Mouse (Mus musculus) testis, adult 2 months (tissue): Measurements from ENCODE around the gene Trim13. TPM values are rescaled to one million over a fixed set of nuclear protein-coding genes. Genes with fewer than 3 reads are reported as not detected.

Experiments used
- H3K27ac ChIP-seq: fragments of 200-500 bp; 2 replicates; pipeline ENCODE4 v1.5.1; 2012; ENCODE audit warnings: low read depth, low read length; ENCODE audit not compliant: control insufficient read depth, insufficient read depth
- H3K27me3 ChIP-seq: fragments of 200-500 bp; 2 replicates; pipeline ENCODE4 v1.6.1; 2012; ENCODE audit warnings: mild to moderate bottlenecking, low read length, moderate library complexity; ENCODE audit not compliant: control insufficient read depth, insufficient read depth
- H3K36me3 ChIP-seq: fragments of 200-500 bp; 2 replicates; pipeline ENCODE4 v1.6.1; 2012; ENCODE audit warnings: mild to moderate bottlenecking, low read length; ENCODE audit not compliant: control insufficient read depth, insufficient read depth
- H3K4me1 ChIP-seq: fragments of 200-500 bp; 2 replicates; pipeline ENCODE4 v1.6.1; 2012; ENCODE audit warnings: low read length; ENCODE audit not compliant: control insufficient read depth, insufficient read depth
- H3K4me3 ChIP-seq: fragments of 200-500 bp; 2 replicates; pipeline ENCODE4 v1.5.1; 2012; ENCODE audit warnings: low read depth, mild to moderate bottlenecking, low read length, moderate library complexity, mixed read lengths; ENCODE audit not compliant: control insufficient read depth
- CTCF ChIP-seq: fragments of 200-500 bp; IDR thresholded peaks from 2 replicates; pipeline ENCODE4 v1.5.1; 2012; ENCODE audit warnings: low read depth, mild to moderate bottlenecking, inconsistent platforms, low read length, moderate library complexity; ENCODE audit not compliant: control insufficient read depth, insufficient read depth, insufficient replicate concordance
- POLR2A ChIP-seq: fragments of 200-500 bp; IDR thresholded peaks from 2 replicates; pipeline ENCODE4 v1.6.1; 2012; ENCODE audit warnings: low read depth, mild to moderate bottlenecking, inconsistent platforms, low read length, moderate library complexity; ENCODE audit not compliant: control insufficient read depth
- polyA plus RNA-seq: library from polyadenylated mRNA; depleted of rRNA; stranded (reverse); fragments of >200 nt; gene quantifications from 2 replicates; pipeline ENCODE4 v1.2.3, GENCODE M21; 2012

Gene Trim13
- polyA plus RNA-seq, 1 experiment, result 13.9 TPM

DNA sequence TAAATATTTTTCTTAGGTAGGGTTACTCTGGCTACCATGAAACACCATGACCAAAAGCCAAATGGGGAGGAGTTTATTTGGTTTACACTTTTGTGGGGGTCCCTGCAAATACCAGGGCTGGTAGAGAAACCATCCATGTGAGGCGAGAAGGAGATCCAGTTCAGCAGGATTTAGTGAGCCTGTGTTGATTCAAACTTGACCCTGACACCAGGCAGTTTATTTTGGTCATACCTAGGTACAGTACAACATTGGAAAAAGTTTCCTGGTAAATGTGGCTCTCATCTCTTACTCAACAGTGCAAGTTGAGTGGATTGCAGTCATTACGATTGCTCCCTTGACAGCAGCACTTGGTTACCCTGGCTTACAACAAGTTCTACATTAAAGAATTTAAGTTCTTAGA is 15.3 kb downstream of the Trim13 start:
- Histone ChIP-seq H3K4me3 (no peak overlapping the region), H3K27me3 (no peaks in the 10 kb centered on the region), H3K36me3 (no peaks in the 10 kb centered on the region), H3K27ac (no peak overlapping the region), H3K4me1 (no peaks in the 10 kb centered on the region)
- TF ChIP-seq POLR2A, result no peak
- no peak for TF ChIP-seq CTCF

DNA sequence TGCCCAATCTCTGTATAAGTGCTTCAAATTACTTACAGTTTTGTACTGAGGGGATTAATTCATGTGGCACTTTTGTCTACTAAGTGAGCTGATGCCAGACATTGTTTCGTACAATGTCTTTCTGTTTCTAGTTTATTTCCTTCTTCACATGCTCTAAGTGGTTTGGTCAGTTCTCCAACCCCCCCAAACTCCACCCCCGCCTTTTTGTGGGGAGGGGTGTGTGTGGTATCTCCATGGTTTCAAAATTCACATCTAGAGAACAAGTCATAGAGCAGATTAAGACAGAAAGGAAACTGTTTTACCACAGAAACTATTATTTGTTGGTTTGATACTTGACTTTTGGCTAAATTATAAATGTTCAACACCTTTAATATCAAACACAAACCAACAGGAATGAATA is 22.3 kb downstream of the Trim13 start:
- Histone ChIP-seq H3K4me1 (no peaks in the 10 kb centered on the region), H3K27me3 (no peaks in the 10 kb centered on the region), H3K27ac (no peak overlapping the region), H3K4me3 (no peak overlapping the region), H3K36me3 (no peaks in the 10 kb centered on the region)
- TF ChIP-seq CTCF (no peak), POLR2A (no peak)

DNA sequence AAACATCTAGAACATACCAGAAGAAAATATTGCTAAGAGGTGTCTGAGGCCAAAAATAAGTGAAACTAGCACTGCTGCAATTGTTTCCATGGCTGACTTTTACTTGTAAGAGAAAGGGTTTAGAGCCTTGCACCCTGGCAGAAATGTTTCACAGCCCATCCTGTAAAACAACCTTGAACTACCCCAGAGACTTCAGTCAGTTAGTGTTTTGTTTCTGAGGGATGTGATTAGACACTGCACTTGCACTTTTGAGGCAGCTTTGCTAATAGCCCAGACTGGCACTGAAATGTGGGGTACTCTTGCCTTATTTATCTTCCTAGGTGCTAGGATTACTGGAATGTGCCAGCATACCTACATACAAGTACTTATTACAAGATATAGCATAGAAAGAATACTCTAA is 37.9 kb downstream of the Trim13 start:
- Histone ChIP-seq H3K4me1 (no peaks in the 10 kb centered on the region), H3K36me3 (no peaks in the 10 kb centered on the region)
- TF ChIP-seq CTCF, result no peak
- TF ChIP-seq POLR2A, result no peak

DNA sequence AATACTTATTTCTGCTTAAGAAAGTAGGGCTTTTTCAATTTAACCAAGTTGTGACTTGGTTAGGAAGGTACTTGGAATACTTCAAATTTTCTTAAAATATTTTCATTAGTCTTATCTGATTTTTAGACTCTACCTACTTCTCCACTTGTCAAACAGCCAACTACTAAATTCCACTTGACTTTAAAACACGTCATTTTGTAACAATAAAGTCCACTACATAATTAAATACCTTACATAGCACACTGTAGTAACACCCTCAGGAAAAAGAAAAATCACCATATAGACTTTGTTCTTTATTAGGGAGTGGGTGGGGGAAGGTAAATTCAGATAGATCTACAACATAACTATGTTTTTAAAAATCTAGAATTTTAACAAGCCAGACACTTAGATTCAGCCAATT is 44.6 kb downstream of the Trim13 start:
- H3K27ac ChIP-seq, result no peak overlapping the region
- no peaks in the 10 kb centered on the region for H3K4me1 ChIP-seq
- no peak for TF ChIP-seq CTCF
- TF ChIP-seq POLR2A, result no peak
- H3K4me3 ChIP-seq, result no peak overlapping the region
- H3K36me3 ChIP-seq, result no peaks in the 10 kb centered on the region
- H3K27me3 ChIP-seq, result no peaks in the 10 kb centered on the region

More for the DNA sequence above, 37.9 kb downstream of the Trim13 start:
- Histone ChIP-seq H3K27me3 (no peaks in the 10 kb centered on the region), H3K4me3 (no peak overlapping the region), H3K27ac (no peak overlapping the region)

DNA sequence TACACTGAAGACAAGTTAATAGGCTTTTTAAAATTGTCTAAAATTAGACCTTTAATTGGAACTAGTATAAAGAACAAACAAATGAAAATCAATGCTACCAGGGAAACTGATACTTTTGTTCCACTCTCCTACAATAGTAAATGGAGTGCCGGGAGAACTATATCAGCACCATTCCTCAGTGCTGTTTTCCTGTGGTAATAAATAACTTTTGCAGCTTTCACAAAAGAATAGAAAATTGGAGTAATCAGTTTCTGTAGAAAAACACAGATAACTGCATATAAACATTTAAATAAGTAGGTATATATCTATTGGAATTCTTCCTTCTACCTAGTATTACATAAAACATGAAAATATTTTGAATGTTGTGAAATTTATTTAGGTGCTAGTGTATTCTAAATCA is 47.5 kb downstream of the Trim13 start:
- Histone ChIP-seq H3K4me3 (no peak overlapping the region), H3K36me3 (no peaks in the 10 kb centered on the region)
- TF ChIP-seq CTCF (no peak), POLR2A (no peak)

DNA sequence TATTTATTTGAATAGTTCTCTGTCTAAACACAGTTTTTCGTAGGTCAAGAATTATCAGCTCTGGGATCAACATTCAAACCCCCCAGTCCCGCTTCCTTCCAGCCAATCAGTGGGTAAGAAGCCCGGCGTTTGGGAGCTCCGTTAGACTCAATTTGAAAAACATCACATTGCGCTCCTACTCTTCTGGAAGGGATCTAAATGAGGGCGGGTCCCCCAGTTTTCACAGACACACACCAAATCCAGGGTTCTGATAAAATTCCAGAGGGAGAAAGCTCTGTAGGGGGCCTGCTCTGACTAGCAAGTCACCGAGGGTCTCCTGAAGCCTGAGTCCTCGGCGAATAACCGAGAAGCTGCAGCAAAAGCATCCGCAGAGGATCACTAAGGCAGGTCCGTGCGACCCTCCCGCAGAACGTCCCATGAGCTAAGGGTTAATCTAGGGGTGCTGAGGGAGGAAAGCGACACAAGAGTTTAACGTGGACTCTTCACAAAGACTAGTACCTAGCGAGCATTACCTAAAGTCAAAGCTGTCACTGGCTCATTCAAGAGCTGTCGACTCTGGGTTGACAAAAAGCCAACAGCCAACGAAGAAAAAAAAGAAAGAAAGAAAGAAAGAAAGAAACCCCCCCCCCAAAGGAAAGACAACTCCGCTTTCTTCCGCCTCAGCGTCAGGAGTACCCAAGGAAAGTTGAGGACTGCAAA is 49.3 kb downstream of the Trim13 start:
- Histone ChIP-seq H3K27me3 (no peaks in the 10 kb centered on the region), H3K4me3 (peak overlapping the region; percentile 85), H3K27ac (peak overlapping the region; percentile 89), H3K36me3 (no peaks in the 10 kb centered on the region), H3K4me1 (peaks cover 2% of the 10 kb centered on the region)
- TF ChIP-seq POLR2A, result no peak
- TF ChIP-seq CTCF, result no peak

More for the DNA sequence above, 47.5 kb downstream of the Trim13 start:
- H3K27me3 ChIP-seq, result no peaks in the 10 kb centered on the region
- peaks cover 2% of the 10 kb centered on the region for H3K4me1 ChIP-seq
- no peak overlapping the region for H3K27ac ChIP-seq

DNA sequence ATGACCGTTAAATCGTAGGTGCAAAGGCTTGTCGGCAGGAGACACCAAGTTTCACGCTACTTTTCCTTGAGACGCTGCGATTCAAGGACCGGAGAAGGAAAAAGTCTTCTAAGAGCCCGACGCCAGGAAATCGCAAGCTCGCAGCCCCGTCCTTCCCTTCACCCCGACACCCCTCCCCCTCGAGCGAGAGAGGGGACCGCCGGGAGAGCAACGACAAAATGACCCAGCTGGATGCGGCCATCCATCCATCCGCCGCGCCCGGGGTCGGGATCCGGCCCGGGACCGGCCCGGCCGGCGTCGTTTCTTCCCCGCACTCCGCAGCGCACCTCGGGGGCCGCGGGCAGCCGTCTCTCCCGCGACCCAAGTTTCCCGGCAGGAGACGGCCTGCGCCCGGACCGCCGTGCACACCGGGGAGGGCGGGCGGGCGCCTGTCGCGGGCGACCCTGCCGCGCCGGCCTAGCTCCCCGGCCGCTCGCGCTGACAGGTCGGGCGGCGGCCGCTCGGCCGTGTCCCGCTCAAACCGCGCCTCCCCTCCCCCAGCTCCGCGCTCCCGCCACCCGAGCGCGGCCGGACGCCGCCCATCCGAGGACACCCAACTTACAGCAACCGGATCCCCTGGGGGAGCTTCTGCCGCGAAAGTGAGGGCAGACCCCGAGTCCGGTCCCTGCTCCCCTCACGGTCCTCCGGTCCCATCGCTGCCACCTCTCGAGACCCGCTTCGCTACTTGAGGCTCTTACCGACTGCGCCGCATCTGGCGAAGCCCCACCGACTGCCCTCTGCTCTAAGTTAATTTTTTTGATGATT is 50.0 kb downstream of the Trim13 start:
- peak overlapping the region; percentile 85 for H3K4me3 ChIP-seq
- H3K27me3 ChIP-seq, result no peaks in the 10 kb centered on the region
- TF ChIP-seq POLR2A (no peak), CTCF (no peak)
- H3K27ac ChIP-seq, result peak overlapping the region; percentile 89
- H3K36me3 ChIP-seq, result no peaks in the 10 kb centered on the region
- H3K4me1 ChIP-seq, result peaks cover 2% of the 10 kb centered on the region
